Mouse (Mus musculus) midbrain, embryonic 14.5 days (tissue): ENCODE measurements at regions not wholly inside any gene's neighbourhood (a gene's known extent, or its start where the extent isn't known, plus 50 kb on each side); places are given as distances from the start of the nearest gene placed in this dataset.
A peak's percentile ranks its signal among the peaks of the same experiment; 100 is the strongest.

ENCODE experiments used
- ATAC-seq: fragments of 200-750 bp; cut with Nextera tagmentation; 2 replicates; pipeline ENCODE4 v1.8.0; 2017; ENCODE audit warnings: moderate number of reproducible peaks, moderate library complexity; ENCODE audit not compliant: low FRiP score, low TSS enrichment
- DNase-seq: peaks from one replicate; pipeline ENCODE4 v3.0.0-alpha.2; 2015
- H3K27ac ChIP-seq: fragments of 300-500 bp; sonication (generic); replicated peaks from 2 replicates; pipeline ENCODE4 v1.5.1; 2014; ENCODE audit warnings: mild to moderate bottlenecking, low read depth, low read length, moderate library complexity
- H3K27me3 ChIP-seq: fragments of 300-500 bp; sonication (generic); 2 replicates; pipeline ENCODE4 v1.6.1; 2014; ENCODE audit warnings: low read length, control low read depth, mixed read lengths; ENCODE audit not compliant: control insufficient read depth, insufficient read depth
- H3K36me3 ChIP-seq: fragments of 300-500 bp; sonication (generic); 2 replicates; pipeline ENCODE4 v1.6.1; 2014; ENCODE audit warnings: low read length, control low read depth; ENCODE audit not compliant: control insufficient read depth, insufficient read depth
- H3K4me1 ChIP-seq: fragments of 300-500 bp; sonication (generic); 2 replicates; pipeline ENCODE4 v1.6.1; 2014; ENCODE audit warnings: mild to moderate bottlenecking, antibody characterized with exemption, low read length, control low read depth; ENCODE audit not compliant: control insufficient read depth, insufficient read depth
- H3K4me2 ChIP-seq: fragments of 300-500 bp; sonication (generic); 2 replicates; pipeline ENCODE4 v1.6.1; 2014; ENCODE audit warnings: mild to moderate bottlenecking, low read length, moderate library complexity
- H3K4me3 ChIP-seq: fragments of 300-500 bp; sonication (generic); replicated peaks from 2 replicates; pipeline ENCODE4 v1.5.1; 2014; ENCODE audit warnings: low read depth, low read length
- H3K9ac ChIP-seq: fragments of 300-500 bp; sonication (generic); replicated peaks from 2 replicates; pipeline ENCODE4 v1.6.1; 2014; ENCODE audit warnings: mild to moderate bottlenecking, low read length, moderate library complexity
- H3K9me3 ChIP-seq: fragments of 300-500 bp; sonication (generic); 2 replicates; pipeline ENCODE4 v1.6.1; 2016; ENCODE audit warnings: low read length, control low read depth, mixed read lengths; ENCODE audit not compliant: control insufficient read depth
- WGBS: fragments of 180-500 bp; shearing (Covaris S2); extraction: QIAGEN DNeasy Blood & Tissue Kit; methylation state at CpG from one replicate; pipeline ENCODE4 v1.1.7; 2014; 5-methylcytosine and 5-hydroxymethylcytosine counted together

DNA sequence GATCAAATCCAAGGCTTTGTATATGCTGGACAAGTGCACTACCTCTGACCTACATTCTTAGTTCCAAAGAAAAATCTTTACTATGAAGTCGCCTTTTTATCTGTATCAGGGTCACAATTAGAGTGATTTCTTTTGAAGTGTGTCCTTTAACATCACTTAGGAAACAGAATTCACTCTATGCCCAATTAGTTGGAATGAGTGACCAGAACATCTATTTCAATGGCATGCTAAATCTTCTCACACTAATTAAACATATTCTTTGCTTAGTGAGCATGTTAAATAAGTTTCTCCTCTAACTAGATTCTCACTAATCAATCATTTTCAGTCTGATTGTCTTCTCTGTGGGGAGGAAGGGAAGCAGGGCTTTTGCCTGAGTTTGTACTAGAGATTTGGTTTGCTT lies 84.9 kb downstream of the Arl6ip6 start:
- Histone ChIP-seq H3K27ac (no peak overlapping the region), H3K9me3 (no peaks in the 10 kb centered on the region), H3K9ac (no peak overlapping the region), H3K36me3 (no peaks in the 10 kb centered on the region), H3K4me1 (no peaks in the 10 kb centered on the region), H3K27me3 (no peaks in the 10 kb centered on the region), H3K4me3 (no peak overlapping the region), H3K4me2 (no peak overlapping the region)
- 60% methylated on average over 1 of the region's 1 CpGs for WGBS
- DNase-seq, result no peak
- ATAC-seq, result no peak

- Histone ChIP-seq H3K9me3 (no peaks in the 10 kb centered on the region), H3K36me3 (no peaks in the 10 kb centered on the region), H3K4me1 (no peaks in the 10 kb centered on the region), H3K4me3 (no peak overlapping the region), H3K27ac (no peak overlapping the region), H3K27me3 (no peaks in the 10 kb centered on the region), H3K4me2 (no peak overlapping the region), H3K9ac (no peak overlapping the region)
- 87% methylated on average over 2 of the region's 2 CpGs for WGBS
- DNase-seq, result no peak
- no peak for ATAC-seq
Observed at GRCm38 (mm10) chr2:53301712-53302423, 110.3 kb downstream of the Arl6ip6 start.

- Histone ChIP-seq H3K27me3 (no peaks in the 10 kb centered on the region), H3K9me3 (no peaks in the 10 kb centered on the region), H3K4me1 (no peaks in the 10 kb centered on the region), H3K36me3 (no peaks in the 10 kb centered on the region), H3K4me2 (no peak overlapping the region), H3K4me3 (no peak overlapping the region), H3K9ac (no peak overlapping the region), H3K27ac (no peak overlapping the region)
- peak; percentile 86 for DNase-seq
- no peak; the same call in 1 of the 2 replicates for ATAC-seq
- WGBS, result 34% methylated on average over 6 of the region's 6 CpGs
Observed at GRCm38 (mm10) chr2:53330680-53331079, 139.2 kb downstream of the Arl6ip6 start.

- H3K9ac ChIP-seq, result no peak overlapping the region
- no peak overlapping the region for H3K27ac ChIP-seq
- DNase-seq (no peak), ATAC-seq (no peak)
- no peaks in the 10 kb centered on the region for H3K36me3 ChIP-seq
- WGBS, result 79% methylated on average over 2 of the region's 2 CpGs
- H3K27me3 ChIP-seq, result no peaks in the 10 kb centered on the region
- no peak overlapping the region for H3K4me2 ChIP-seq
- no peaks in the 10 kb centered on the region for H3K4me1 ChIP-seq
- H3K9me3 ChIP-seq, result no peaks in the 10 kb centered on the region
- H3K4me3 ChIP-seq, result no peak overlapping the region
Observed at GRCm38 (mm10) chr2:53359026-53359425, 167.5 kb downstream of the Arl6ip6 start.

- no peak overlapping the region for H3K9ac ChIP-seq
- ATAC-seq (no peak), DNase-seq (peak; percentile 69)
- no peak overlapping the region for H3K4me2 ChIP-seq
- peaks cover 5% of the 10 kb centered on the region; the same call in 1 of the 2 replicates for H3K27me3 ChIP-seq
- no peak overlapping the region for H3K27ac ChIP-seq
- H3K4me1 ChIP-seq, result peaks cover 5% of the 10 kb centered on the region; the same call in 1 of the 2 replicates
- no peaks in the 10 kb centered on the region for H3K36me3 ChIP-seq
- WGBS, result 3% methylated on average over 1 of the region's 1 CpGs
- no peak overlapping the region for H3K4me3 ChIP-seq
- no peaks in the 10 kb centered on the region for H3K9me3 ChIP-seq
Observed at GRCm38 (mm10) chr2:53382348-53382747, 190.8 kb downstream of the Arl6ip6 start.

GRCm38 (mm10) chr2:53384545-53385176 lies 193.1 kb downstream of the Arl6ip6 start:
- Histone ChIP-seq H3K36me3 (no peaks in the 10 kb centered on the region), H3K4me3 (no peak overlapping the region), H3K9me3 (no peaks in the 10 kb centered on the region), H3K4me2 (no peak overlapping the region), H3K27me3 (peaks cover 5% of the 10 kb centered on the region; the same call in 1 of the 2 replicates), H3K9ac (no peak overlapping the region), H3K27ac (no peak overlapping the region), H3K4me1 (peaks cover 5% of the 10 kb centered on the region; the same call in 1 of the 2 replicates)
- 9% methylated on average over 8 of the region's 8 CpGs for WGBS
- ATAC-seq, result peak; percentile 46; the same call in 1 of the 2 replicates
- DNase-seq, result peak; percentile 73

DNA sequence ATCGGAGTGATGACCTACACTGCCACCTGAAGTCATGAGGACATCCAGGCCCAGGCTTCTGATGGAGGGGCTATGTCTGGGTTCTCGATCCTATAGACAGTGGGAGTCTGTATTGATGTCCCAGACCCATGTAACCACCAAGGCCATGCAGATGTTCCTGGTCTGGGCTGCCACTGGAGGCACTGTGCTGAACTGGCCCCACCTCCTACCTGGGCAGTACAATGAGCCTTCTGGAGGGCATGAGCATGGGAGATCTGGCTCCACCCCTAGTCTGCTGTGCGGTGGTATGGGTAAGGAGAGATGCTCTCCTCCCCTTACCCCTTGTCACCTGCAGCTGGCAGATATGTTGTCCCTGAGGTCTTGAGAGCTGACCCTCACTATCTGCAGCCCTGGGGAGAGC lies 197.1 kb downstream of the Arl6ip6 start:
- Histone ChIP-seq H3K9me3 (no peaks in the 10 kb centered on the region), H3K4me1 (peaks cover 5% of the 10 kb centered on the region; the same call in 1 of the 2 replicates), H3K27ac (no peak overlapping the region), H3K4me2 (no peak overlapping the region), H3K36me3 (no peaks in the 10 kb centered on the region), H3K27me3 (no peaks in the 10 kb centered on the region; the same call in 1 of the 2 replicates), H3K4me3 (no peak overlapping the region), H3K9ac (no peak overlapping the region)
- DNase-seq, result no peak
- peak; percentile 25; the same call in 1 of the 2 replicates for ATAC-seq
- 86% methylated on average over 3 of the region's 3 CpGs for WGBS

- Histone ChIP-seq H3K27ac (no peak overlapping the region), H3K4me1 (no peaks in the 10 kb centered on the region), H3K9me3 (no peaks in the 10 kb centered on the region), H3K27me3 (no peaks in the 10 kb centered on the region), H3K4me3 (no peak overlapping the region), H3K9ac (no peak overlapping the region), H3K4me2 (no peak overlapping the region), H3K36me3 (no peaks in the 10 kb centered on the region)
- DNase-seq, result no peak
- no peak for ATAC-seq
- WGBS, result 87% methylated on average over 2 of the region's 2 CpGs
Observed at GRCm38 (mm10) chr2:53414471-53414870, 222.9 kb downstream of the Arl6ip6 start.
